Mouse (Mus musculus): ENCODE measurements at regions not wholly inside any gene's neighbourhood (a gene's known extent, or its start where the extent isn't known, plus 50 kb on each side); places are given as distances from the start of the nearest gene placed in this dataset.

DNA sequence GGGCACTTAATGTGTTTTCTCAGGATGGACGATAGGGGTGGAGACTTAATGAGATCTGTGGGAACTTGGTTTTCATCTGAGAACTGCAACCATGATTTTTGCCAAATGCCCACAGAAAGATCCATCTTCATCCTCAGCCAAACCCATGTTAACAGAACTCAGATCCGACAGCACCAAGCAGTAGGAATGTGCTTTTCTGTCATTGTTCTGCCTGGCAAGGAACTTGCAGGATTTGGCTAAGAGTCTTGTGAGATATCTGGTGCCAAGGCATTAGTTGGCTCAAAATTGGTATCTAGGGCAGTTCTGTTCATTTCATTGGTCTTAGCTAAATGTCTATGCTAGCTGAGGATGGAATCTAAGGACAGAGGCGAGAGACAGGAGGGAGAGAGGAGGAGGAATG, 182.7 kb upstream of the Adra1b start:
- H3K27me3 ChIP-seq (replicated peaks; ENCODE audit: control insufficient read depth, insufficient read depth, low read length) = no peaks in the 10 kb centered on the region
- DNase-seq (ENCODE audit: low spot score) (no peak), ATAC-seq (no peak)
- H3K27ac ChIP-seq (ENCODE audit: low read depth, low read length) = no peak overlapping the region
- no peak overlapping the region for H3K9ac ChIP-seq (ENCODE audit: low read length)
- H3K36me3 ChIP-seq (ENCODE audit: control insufficient read depth, insufficient read depth, low read length) = no peaks in the 10 kb centered on the region
- no peaks in the 10 kb centered on the region for H3K4me1 ChIP-seq (ENCODE audit: control insufficient read depth, insufficient read depth, low read length)
- H3K4me2 ChIP-seq (ENCODE audit: low read length) = no peak overlapping the region
- WGBS = 75% methylated on average over 3 of the region's 3 CpGs
- no peaks in the 10 kb centered on the region for H3K9me3 ChIP-seq (replicated peaks; ENCODE audit: control insufficient read depth, low read length)
- no peak overlapping the region for H3K4me3 ChIP-seq (ENCODE audit: low read depth, low read length)

DNA sequence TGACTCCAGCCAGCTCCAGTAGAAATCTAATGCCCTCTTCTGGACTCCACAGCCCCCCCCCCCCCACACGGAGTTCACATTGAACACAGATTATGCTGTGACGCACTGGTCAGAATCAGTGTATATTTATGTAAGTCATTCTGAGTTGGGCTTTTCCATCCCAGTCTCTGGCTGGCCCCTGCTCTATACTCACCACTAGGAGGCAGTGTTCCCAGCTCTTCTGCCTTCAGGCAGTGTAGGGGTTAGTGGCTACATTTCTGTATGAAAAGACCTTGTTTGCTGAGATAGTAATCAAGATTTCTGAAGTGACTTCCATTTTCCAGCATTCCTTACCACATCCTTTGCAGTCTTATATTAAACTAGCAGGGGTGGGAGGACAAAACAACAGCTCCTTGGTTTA, 185.9 kb upstream of the Adra1b start:
- H3K36me3 ChIP-seq (ENCODE audit: control insufficient read depth, insufficient read depth, low read length) = no peaks in the 10 kb centered on the region
- no peak overlapping the region for H3K27ac ChIP-seq (ENCODE audit: low read depth, low read length)
- WGBS = 62% methylated on average over 2 of the region's 2 CpGs
- DNase-seq (ENCODE audit: low spot score) (no peak), ATAC-seq (no peak)
- H3K4me3 ChIP-seq (ENCODE audit: low read depth, low read length) = no peak overlapping the region
- no peaks in the 10 kb centered on the region for H3K9me3 ChIP-seq (replicated peaks; ENCODE audit: control insufficient read depth, low read length)
- no peaks in the 10 kb centered on the region for H3K27me3 ChIP-seq (replicated peaks; ENCODE audit: control insufficient read depth, insufficient read depth, low read length)
- no peaks in the 10 kb centered on the region for H3K4me1 ChIP-seq (ENCODE audit: control insufficient read depth, insufficient read depth, low read length)
- H3K9ac ChIP-seq (ENCODE audit: low read length) = no peak overlapping the region
- H3K4me2 ChIP-seq (ENCODE audit: low read length) = no peak overlapping the region

DNA sequence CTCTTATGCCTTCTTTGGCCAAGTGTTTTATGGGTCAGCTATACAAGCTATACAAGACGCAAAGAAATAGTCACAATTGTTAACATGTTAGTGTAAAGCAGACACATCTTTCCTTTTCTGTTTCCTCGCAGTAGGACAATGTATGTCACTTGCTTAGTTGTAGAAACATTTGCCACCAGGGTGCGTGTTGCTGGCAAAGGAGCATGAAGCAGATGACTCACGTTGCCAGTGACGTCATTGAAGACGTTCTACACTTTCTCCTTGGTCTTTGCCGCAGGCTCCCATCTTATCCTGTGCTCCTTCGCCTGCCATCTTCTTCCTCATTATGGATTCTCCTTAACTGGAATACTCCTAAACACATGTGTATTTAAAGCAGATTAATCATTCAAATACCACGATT, 188.5 kb upstream of the Adra1b start:
- no peak overlapping the region for H3K4me2 ChIP-seq (ENCODE audit: low read length)
- 65% methylated on average over 9 of the region's 9 CpGs for WGBS
- H3K27ac ChIP-seq (ENCODE audit: low read depth, low read length) = no peak overlapping the region
- H3K9me3 ChIP-seq (replicated peaks; ENCODE audit: control insufficient read depth, low read length) = no peaks in the 10 kb centered on the region
- DNase-seq (ENCODE audit: low spot score) (no peak), ATAC-seq (no peak)
- no peaks in the 10 kb centered on the region for H3K27me3 ChIP-seq (replicated peaks; ENCODE audit: control insufficient read depth, insufficient read depth, low read length)
- no peak overlapping the region for H3K9ac ChIP-seq (ENCODE audit: low read length)
- no peaks in the 10 kb centered on the region for H3K4me1 ChIP-seq (ENCODE audit: control insufficient read depth, insufficient read depth, low read length)
- H3K36me3 ChIP-seq (ENCODE audit: control insufficient read depth, insufficient read depth, low read length) = no peaks in the 10 kb centered on the region
- no peak overlapping the region for H3K4me3 ChIP-seq (ENCODE audit: low read depth, low read length)

DNA sequence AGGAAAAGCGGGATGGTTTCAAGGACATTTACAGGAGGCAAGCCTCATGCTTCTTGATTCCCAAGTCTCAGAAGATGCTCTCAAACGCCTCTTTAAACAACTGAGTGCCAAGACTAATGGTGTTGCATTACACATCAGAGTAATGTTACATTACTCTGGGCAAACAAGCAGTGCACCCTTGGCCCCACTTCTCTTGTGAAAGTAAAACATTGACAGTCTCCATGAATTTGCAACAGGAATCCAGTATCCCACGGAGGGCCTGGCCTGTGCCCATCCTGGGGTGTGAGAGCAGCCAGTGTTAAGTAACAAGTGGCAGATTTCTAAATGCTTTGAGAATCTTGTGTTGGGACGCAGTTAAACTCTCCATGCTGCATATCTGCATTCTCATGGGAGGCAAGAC, 194.3 kb upstream of the Adra1b start:
- H3K36me3 ChIP-seq (ENCODE audit: control insufficient read depth, insufficient read depth, low read length) = no peaks in the 10 kb centered on the region
- ATAC-seq = no peak
- 81% methylated on average over 4 of the region's 4 CpGs for WGBS

DNA sequence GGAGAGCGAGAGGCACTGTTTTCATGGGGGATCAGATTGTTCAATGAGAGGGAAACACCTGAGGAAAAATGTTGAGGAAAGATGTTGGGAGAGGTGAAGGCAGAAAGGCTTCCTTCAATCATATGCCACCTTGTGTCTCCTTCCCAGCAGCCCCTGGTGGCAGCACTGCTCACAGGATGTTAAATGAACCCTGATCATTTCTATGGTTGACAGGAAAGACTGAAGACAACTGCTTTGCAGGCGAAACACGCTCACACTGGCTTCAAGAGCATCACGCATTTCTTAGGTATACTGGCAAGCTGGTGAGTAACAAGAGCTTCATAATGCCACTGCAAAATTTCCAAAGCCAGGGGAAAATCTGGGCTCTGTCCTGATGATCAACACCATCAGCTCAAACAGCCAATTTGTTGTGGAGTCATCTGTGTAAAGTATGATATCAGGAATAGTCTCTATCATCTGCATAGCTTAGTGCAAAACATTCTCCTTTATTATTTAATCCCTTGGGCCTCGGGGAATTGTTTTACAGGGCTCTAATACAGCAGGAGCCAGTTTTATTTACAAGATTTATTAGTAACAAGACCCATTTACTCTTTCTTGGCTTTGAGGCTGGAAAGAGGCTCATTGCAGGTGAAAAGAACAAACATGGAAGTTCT, 202.3 kb upstream of the Adra1b start:
- no peak overlapping the region for H3K4me3 ChIP-seq (ENCODE audit: low read depth, low read length)
- H3K36me3 ChIP-seq (ENCODE audit: control insufficient read depth, insufficient read depth, low read length) = no peaks in the 10 kb centered on the region
- H3K9me3 ChIP-seq (replicated peaks; ENCODE audit: control insufficient read depth, low read length) = no peaks in the 10 kb centered on the region
- H3K4me1 ChIP-seq (ENCODE audit: control insufficient read depth, insufficient read depth, low read length) = 0 out of 2 replicates have a peak, but pooled peaks cover 3% of the 10 kb centered on the region
- DNase-seq (ENCODE audit: low spot score) (no peak), ATAC-seq (no peak)
- no peak overlapping the region for H3K4me2 ChIP-seq (ENCODE audit: low read length)
- H3K27me3 ChIP-seq (replicated peaks; ENCODE audit: control insufficient read depth, insufficient read depth, low read length) = no peaks in the 10 kb centered on the region
- WGBS = 73% methylated on average over 5 of the region's 5 CpGs
- no peak overlapping the region for H3K9ac ChIP-seq (ENCODE audit: low read length)
- no peak overlapping the region for H3K27ac ChIP-seq (ENCODE audit: low read depth, low read length)

More for the DNA sequence above, 194.3 kb upstream of the Adra1b start:
- Histone ChIP-seq H3K4me1 (ENCODE audit: control insufficient read depth, insufficient read depth, low read length) (no peaks in the 10 kb centered on the region), H3K27me3 (replicated peaks; ENCODE audit: control insufficient read depth, insufficient read depth, low read length) (no peaks in the 10 kb centered on the region), H3K27ac (ENCODE audit: low read depth, low read length) (no peak overlapping the region), H3K9me3 (replicated peaks; ENCODE audit: control insufficient read depth, low read length) (no peaks in the 10 kb centered on the region), H3K4me3 (ENCODE audit: low read depth, low read length) (no peak overlapping the region), H3K4me2 (ENCODE audit: low read length) (no peak overlapping the region), H3K9ac (ENCODE audit: low read length) (no peak overlapping the region)
- no peak for DNase-seq (ENCODE audit: low spot score)

DNA sequence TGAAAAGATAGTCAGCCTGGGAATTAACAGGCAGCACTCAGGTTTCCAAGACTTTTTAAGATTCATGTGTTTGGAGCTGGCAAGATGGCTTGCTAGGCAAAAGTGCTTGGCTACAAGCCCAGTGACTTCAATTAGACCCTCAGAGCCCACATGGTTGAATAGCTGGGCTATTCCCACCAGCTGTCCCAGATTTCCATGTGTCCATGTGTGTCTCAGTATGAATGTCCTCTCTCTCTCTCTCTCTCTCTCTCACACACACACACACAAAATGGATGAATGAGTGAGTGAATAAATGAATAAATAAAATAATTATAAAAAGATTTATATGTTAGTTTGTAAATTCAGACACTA, 202.8 kb upstream of the Adra1b start:
- no peak overlapping the region for H3K4me2 ChIP-seq (ENCODE audit: low read length)
- ATAC-seq (peak; percentile 81; the same call in 1 of the 2 replicates), DNase-seq (ENCODE audit: low spot score) (peak; percentile 80)
- no peaks in the 10 kb centered on the region for H3K9me3 ChIP-seq (replicated peaks; ENCODE audit: control insufficient read depth, low read length)
- no peak overlapping the region for H3K9ac ChIP-seq (ENCODE audit: low read length)
- no peaks in the 10 kb centered on the region for H3K36me3 ChIP-seq (ENCODE audit: control insufficient read depth, insufficient read depth, low read length)
- H3K27ac ChIP-seq (ENCODE audit: low read depth, low read length) = no peak overlapping the region
- no peaks in the 10 kb centered on the region for H3K27me3 ChIP-seq (replicated peaks; ENCODE audit: control insufficient read depth, insufficient read depth, low read length)
- no peak overlapping the region for H3K4me3 ChIP-seq (ENCODE audit: low read depth, low read length)
- 0 out of 2 replicates have a peak, but pooled peaks cover 3% of the 10 kb centered on the region for H3K4me1 ChIP-seq (ENCODE audit: control insufficient read depth, insufficient read depth, low read length)

DNA sequence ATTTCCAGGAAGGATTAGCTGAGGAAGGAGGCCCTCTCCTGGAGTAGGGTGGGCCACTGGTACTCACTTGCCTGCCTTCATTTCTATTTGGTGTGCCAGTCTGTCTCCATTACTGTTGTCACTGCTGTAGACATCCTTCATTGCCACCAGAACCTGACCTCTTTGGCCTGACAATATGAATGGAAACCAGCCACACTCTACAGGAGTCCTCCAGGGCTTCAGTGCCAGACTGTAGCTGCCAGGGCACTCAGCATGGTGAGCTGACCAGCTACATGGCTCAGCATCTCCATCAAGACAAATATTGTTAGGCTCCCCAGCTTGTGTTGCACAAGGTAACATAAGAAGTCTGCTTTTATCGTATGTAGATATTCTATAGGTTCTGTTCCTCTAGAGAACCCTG, 205.2 kb upstream of the Adra1b start:
- ATAC-seq (no peak), DNase-seq (ENCODE audit: low spot score) (no peak)
- no peaks in the 10 kb centered on the region for H3K9me3 ChIP-seq (replicated peaks; ENCODE audit: control insufficient read depth, low read length)
- no peak overlapping the region for H3K9ac ChIP-seq (ENCODE audit: low read length)
- no peak overlapping the region for H3K4me2 ChIP-seq (ENCODE audit: low read length)
- H3K4me1 ChIP-seq (ENCODE audit: control insufficient read depth, insufficient read depth, low read length) = 0 out of 2 replicates have a peak, but pooled peaks cover 3% of the 10 kb centered on the region
- WGBS = 95% methylated on average over 1 of the region's 1 CpGs
- H3K27ac ChIP-seq (ENCODE audit: low read depth, low read length) = no peak overlapping the region
- no peaks in the 10 kb centered on the region for H3K27me3 ChIP-seq (replicated peaks; ENCODE audit: control insufficient read depth, insufficient read depth, low read length)
- no peaks in the 10 kb centered on the region for H3K36me3 ChIP-seq (ENCODE audit: control insufficient read depth, insufficient read depth, low read length)
- no peak overlapping the region for H3K4me3 ChIP-seq (ENCODE audit: low read depth, low read length)

DNA sequence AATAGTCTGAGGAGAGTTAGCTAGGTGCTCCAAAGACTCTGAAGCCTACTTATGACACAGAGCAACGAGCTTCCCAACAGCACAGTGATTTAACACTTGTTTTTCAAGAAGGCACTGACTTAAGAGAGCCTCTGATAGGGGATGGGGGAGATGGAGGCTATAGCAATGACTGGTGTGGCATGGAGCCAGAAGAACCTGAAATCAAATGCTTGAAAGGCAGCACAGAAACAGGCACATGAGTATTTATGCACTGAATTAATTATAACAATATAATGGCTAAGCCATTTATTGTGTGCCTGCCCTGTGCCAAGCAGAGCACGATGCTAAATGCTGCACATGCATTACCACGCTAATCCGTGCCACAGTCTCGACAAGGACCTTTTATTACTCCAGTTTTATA, 210.5 kb upstream of the Adra1b start:
- H3K27ac ChIP-seq (ENCODE audit: low read depth, low read length) = no peak overlapping the region
- no peaks in the 10 kb centered on the region for H3K27me3 ChIP-seq (replicated peaks; ENCODE audit: control insufficient read depth, insufficient read depth, low read length)
- no peak overlapping the region for H3K4me2 ChIP-seq (ENCODE audit: low read length)
- H3K4me1 ChIP-seq (ENCODE audit: control insufficient read depth, insufficient read depth, low read length) = no peaks in the 10 kb centered on the region
- H3K4me3 ChIP-seq (ENCODE audit: low read depth, low read length) = no peak overlapping the region
- WGBS = 15% methylated on average over 5 of the region's 5 CpGs
- no peaks in the 10 kb centered on the region for H3K9me3 ChIP-seq (replicated peaks; ENCODE audit: control insufficient read depth, low read length)
- no peak for ATAC-seq
- H3K36me3 ChIP-seq (ENCODE audit: control insufficient read depth, insufficient read depth, low read length) = no peaks in the 10 kb centered on the region
- H3K9ac ChIP-seq (ENCODE audit: low read length) = no peak overlapping the region
- peak; percentile 43 for DNase-seq (ENCODE audit: low spot score)

DNA sequence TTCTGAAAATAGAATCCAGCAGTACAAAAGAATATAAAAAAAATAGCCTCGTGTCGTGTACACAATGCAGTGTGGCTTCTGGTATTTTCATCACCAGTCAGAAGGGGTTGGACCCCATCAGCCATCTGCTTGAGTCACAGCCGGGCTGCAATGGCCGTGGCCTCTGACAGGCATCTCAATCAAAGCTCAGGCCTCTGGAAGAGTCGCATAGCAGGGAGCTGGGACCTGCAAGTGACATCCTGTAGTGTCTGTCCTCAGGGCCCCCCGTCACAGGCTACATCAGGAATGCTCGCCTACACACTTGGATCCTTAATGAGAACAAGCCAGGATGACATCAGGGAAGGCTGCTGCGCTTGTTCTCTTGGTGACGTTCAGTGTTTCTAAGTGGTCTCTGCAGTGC, 226.1 kb upstream of the Adra1b start:
- Histone ChIP-seq H3K4me1 (ENCODE audit: control insufficient read depth, insufficient read depth, low read length) (no peaks in the 10 kb centered on the region), H3K9me3 (replicated peaks; ENCODE audit: control insufficient read depth, low read length) (no peaks in the 10 kb centered on the region), H3K4me2 (ENCODE audit: low read length) (no peak overlapping the region), H3K27me3 (replicated peaks; ENCODE audit: control insufficient read depth, insufficient read depth, low read length) (no peaks in the 10 kb centered on the region), H3K27ac (ENCODE audit: low read depth, low read length) (no peak overlapping the region), H3K36me3 (ENCODE audit: control insufficient read depth, insufficient read depth, low read length) (no peaks in the 10 kb centered on the region), H3K9ac (ENCODE audit: low read length) (no peak overlapping the region), H3K4me3 (ENCODE audit: low read depth, low read length) (no peak overlapping the region)
- WGBS = 56% methylated on average over 9 of the region's 9 CpGs
- ATAC-seq (no peak), DNase-seq (ENCODE audit: low spot score) (no peak)

Data from forebrain, embryonic 14.5 days (tissue).